Mouse (Mus musculus): ENCODE measurements at regions not wholly inside any gene's neighbourhood (a gene's known extent, or its start where the extent isn't known, plus 50 kb on each side); places are given as distances from the start of the nearest gene placed in this dataset.

GRCm38 (mm10) chr16:76201773-76202571, 171.7 kb downstream of the Nrip1 start:
- no peak for TF ChIP-seq POLR2A (IDR thresholded peaks at IDR 0.05; ENCODE audit: borderline replicate concordance, control insufficient read depth, low read depth, low read length)
- 0 out of 2 replicates have a peak, but pooled peaks have one; percentile 25 for TF ChIP-seq CTCF (IDR thresholded peaks at IDR 0.05; ENCODE audit: control insufficient read depth, insufficient read depth, low read length)

All from bone marrow, adult 2 months (tissue).